Mouse (Mus musculus): ENCODE data around the gene Lrrc63. TPM values are rescaled to one million over a fixed set of nuclear protein-coding genes. Genes with fewer than 3 reads are reported as not detected.

Lrrc63 gene
- total and polyA plus RNA-seq, 2 experiments from 2014 or later = not detected

- Histone ChIP-seq H3K9ac (no peak overlapping the region), H3K27ac (ENCODE audit: low read depth, low read length) (no peak overlapping the region), H3K4me3 (ENCODE audit: low read depth, low read length) (no peak overlapping the region), H3K4me1 (ENCODE audit: insufficient read depth) (no peaks in the 10 kb centered on the region), H3K4me2 (ENCODE audit: low read depth) (no peak overlapping the region), H3K36me3 (ENCODE audit: insufficient read depth) (no peaks in the 10 kb centered on the region), H3K9me3 (ENCODE audit: low read length) (no peaks in the 10 kb centered on the region), H3K27me3 (ENCODE audit: insufficient read depth, low read length) (no peaks in the 10 kb centered on the region)
- ATAC-seq = no peak; the same call in 1 of the 2 replicates
- DNase-seq = no peak
- TF ChIP-seq CTCF (IDR thresholded peaks at IDR 0.05; ENCODE audit: low read depth) = no peak
- 57% methylated on average over 10 of the region's 10 CpGs for WGBS
Observed at GRCm38 (mm10) chr14:75075299-75076180, 55.1 kb downstream of the Lrrc63 start.

GRCm38 (mm10) chr14:75071091-75071490 is 59.6 kb downstream of the Lrrc63 start:
- H3K27me3 ChIP-seq (ENCODE audit: insufficient read depth, low read length) = no peaks in the 10 kb centered on the region
- ATAC-seq = no peak
- H3K9me3 ChIP-seq (ENCODE audit: low read length) = no peaks in the 10 kb centered on the region
- no peak for TF ChIP-seq CTCF (IDR thresholded peaks at IDR 0.05; ENCODE audit: low read depth)
- H3K4me3 ChIP-seq (ENCODE audit: low read depth, low read length) = no peak overlapping the region
- DNase-seq = no peak
- no peak overlapping the region for H3K27ac ChIP-seq (ENCODE audit: low read depth, low read length)
- no peaks in the 10 kb centered on the region for H3K36me3 ChIP-seq (ENCODE audit: insufficient read depth)
- 92% methylated on average over 15 of the region's 15 CpGs for WGBS
- no peak overlapping the region for H3K9ac ChIP-seq
- no peaks in the 10 kb centered on the region for H3K4me1 ChIP-seq (ENCODE audit: insufficient read depth)
- H3K4me2 ChIP-seq (ENCODE audit: low read depth) = no peak overlapping the region

GRCm38 (mm10) chr14:75069356-75069979 is 61.2 kb downstream of the Lrrc63 start:
- H3K4me3 ChIP-seq (ENCODE audit: low read depth, low read length) = no peak overlapping the region
- H3K27me3 ChIP-seq (ENCODE audit: insufficient read depth, low read length) = no peaks in the 10 kb centered on the region
- WGBS = 81% methylated on average over 7 of the region's 7 CpGs
- no peak overlapping the region for H3K4me2 ChIP-seq (ENCODE audit: low read depth)
- no peak for TF ChIP-seq CTCF (IDR thresholded peaks at IDR 0.05; ENCODE audit: low read depth)
- H3K27ac ChIP-seq (ENCODE audit: low read depth, low read length) = no peak overlapping the region
- no peak overlapping the region for H3K9ac ChIP-seq
- no peaks in the 10 kb centered on the region for H3K4me1 ChIP-seq (ENCODE audit: insufficient read depth)
- no peaks in the 10 kb centered on the region for H3K36me3 ChIP-seq (ENCODE audit: insufficient read depth)
- H3K9me3 ChIP-seq (ENCODE audit: low read length) = no peaks in the 10 kb centered on the region
- DNase-seq (no peak), ATAC-seq (no peak)

DNA sequence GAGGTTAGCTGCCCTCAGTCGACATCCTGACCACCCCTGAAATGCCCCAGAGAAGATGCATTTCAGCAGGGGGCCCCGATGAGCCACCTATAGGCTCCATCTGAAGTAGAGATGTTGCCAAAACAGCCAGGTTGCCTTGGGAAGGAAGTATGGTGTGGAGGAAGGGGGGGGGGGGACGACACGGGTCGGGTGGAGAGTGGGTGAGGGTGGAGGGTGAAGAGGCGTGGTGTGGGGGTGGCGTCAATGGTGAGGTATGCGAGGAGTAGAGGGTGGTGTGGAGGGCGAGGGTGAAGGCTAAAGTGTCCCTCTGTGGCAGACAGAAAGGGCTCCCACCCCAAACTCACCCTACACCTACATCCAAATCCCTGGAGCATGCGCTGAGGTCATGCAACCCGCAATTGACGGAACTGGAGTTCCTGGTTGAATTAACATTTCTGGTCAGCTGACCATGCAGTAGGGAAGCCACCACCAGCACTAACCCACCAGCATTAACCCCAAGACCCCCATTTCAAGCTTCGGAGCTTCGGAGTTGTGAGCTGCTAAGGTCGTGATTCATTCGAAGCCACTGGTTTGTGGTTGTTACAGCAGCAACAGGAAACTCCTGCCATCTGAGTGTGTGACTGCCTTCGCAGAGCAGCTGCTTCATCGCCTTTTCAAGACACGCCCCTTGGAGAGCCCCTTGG is 62.1 kb downstream of the Lrrc63 start:
- Histone ChIP-seq H3K36me3 (ENCODE audit: insufficient read depth) (no peaks in the 10 kb centered on the region), H3K9ac (no peak overlapping the region), H3K27me3 (ENCODE audit: insufficient read depth, low read length) (no peaks in the 10 kb centered on the region), H3K4me3 (ENCODE audit: low read depth, low read length) (no peak overlapping the region), H3K27ac (ENCODE audit: low read depth, low read length) (no peak overlapping the region), H3K4me1 (ENCODE audit: insufficient read depth) (no peaks in the 10 kb centered on the region), H3K9me3 (ENCODE audit: low read length) (no peaks in the 10 kb centered on the region), H3K4me2 (ENCODE audit: low read depth) (no peak overlapping the region)
- WGBS = 89% methylated on average over 19 of the region's 19 CpGs
- no peak for DNase-seq
- ATAC-seq = no peak
- TF ChIP-seq CTCF (IDR thresholded peaks at IDR 0.05; ENCODE audit: low read depth) = no peak

DNA sequence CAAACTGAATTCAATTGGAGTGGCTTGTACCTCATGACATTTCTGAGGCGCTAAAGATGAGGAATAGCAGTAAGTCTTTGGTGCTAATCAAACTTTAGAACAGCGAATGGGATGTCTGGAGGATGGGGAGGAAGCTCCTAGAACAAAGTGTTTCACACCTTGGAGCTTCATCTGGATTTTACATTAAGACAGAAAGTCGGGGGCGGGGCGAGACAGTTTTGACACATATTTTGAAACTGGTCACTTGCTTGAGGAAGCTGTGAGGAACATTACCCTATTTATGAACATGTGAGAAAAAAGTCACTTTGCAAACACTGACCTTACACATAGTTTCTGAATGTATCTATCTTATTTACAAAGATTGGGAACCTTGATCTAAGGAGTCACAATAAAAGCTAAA is 65.5 kb downstream of the Lrrc63 start:
- Histone ChIP-seq H3K27me3 (ENCODE audit: insufficient read depth, low read length) (no peaks in the 10 kb centered on the region), H3K27ac (ENCODE audit: low read depth, low read length) (no peak overlapping the region), H3K9me3 (ENCODE audit: low read length) (no peaks in the 10 kb centered on the region), H3K36me3 (ENCODE audit: insufficient read depth) (no peaks in the 10 kb centered on the region), H3K4me1 (ENCODE audit: insufficient read depth) (no peaks in the 10 kb centered on the region), H3K9ac (no peak overlapping the region), H3K4me2 (ENCODE audit: low read depth) (no peak overlapping the region), H3K4me3 (ENCODE audit: low read depth, low read length) (no peak overlapping the region)
- ATAC-seq = no peak
- DNase-seq = no peak
- WGBS = 96% methylated on average over 5 of the region's 5 CpGs
- TF ChIP-seq CTCF (IDR thresholded peaks at IDR 0.05; ENCODE audit: low read depth) = no peak

- Histone ChIP-seq H3K27me3 (ENCODE audit: insufficient read depth, low read length) (no peaks in the 10 kb centered on the region), H3K4me2 (ENCODE audit: low read depth) (no peak overlapping the region), H3K4me1 (ENCODE audit: insufficient read depth) (no peaks in the 10 kb centered on the region), H3K27ac (ENCODE audit: low read depth, low read length) (no peak overlapping the region), H3K4me3 (ENCODE audit: low read depth, low read length) (no peak overlapping the region), H3K36me3 (ENCODE audit: insufficient read depth) (no peaks in the 10 kb centered on the region), H3K9me3 (ENCODE audit: low read length) (no peaks in the 10 kb centered on the region), H3K9ac (no peak overlapping the region)
- ATAC-seq = no peak
- TF ChIP-seq CTCF (IDR thresholded peaks at IDR 0.05; ENCODE audit: low read depth) = no peak
- DNase-seq = no peak
- 89% methylated on average over 7 of the region's 7 CpGs for WGBS
Observed at GRCm38 (mm10) chr14:75064520-75064919, 66.2 kb downstream of the Lrrc63 start.

DNA sequence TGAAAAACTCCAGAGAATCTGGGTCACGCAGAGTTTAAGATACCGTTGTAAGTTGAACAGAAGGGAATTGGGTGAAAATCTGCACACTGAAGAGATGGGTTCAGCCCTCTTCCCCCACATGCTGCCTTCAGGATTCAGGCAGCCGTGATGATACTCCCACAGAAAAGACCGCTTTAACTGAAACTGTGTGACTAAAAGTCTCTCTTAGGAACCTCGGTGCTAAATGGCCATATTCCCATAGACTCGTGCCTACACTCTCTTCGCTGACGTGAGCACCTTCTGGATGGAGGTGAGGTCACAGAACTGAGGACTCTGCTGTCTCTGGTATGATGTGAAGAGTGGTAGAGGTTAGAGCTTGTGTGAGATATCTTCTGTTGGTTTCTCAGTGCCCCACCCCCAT is 66.7 kb downstream of the Lrrc63 start:
- H3K27ac ChIP-seq (ENCODE audit: low read depth, low read length) = no peak overlapping the region
- ATAC-seq (no peak), DNase-seq (no peak)
- no peaks in the 10 kb centered on the region for H3K9me3 ChIP-seq (ENCODE audit: low read length)
- no peak for TF ChIP-seq CTCF (IDR thresholded peaks at IDR 0.05; ENCODE audit: low read depth)
- no peaks in the 10 kb centered on the region for H3K27me3 ChIP-seq (ENCODE audit: insufficient read depth, low read length)
- no peaks in the 10 kb centered on the region for H3K36me3 ChIP-seq (ENCODE audit: insufficient read depth)
- H3K4me2 ChIP-seq (ENCODE audit: low read depth) = no peak overlapping the region
- no peaks in the 10 kb centered on the region for H3K4me1 ChIP-seq (ENCODE audit: insufficient read depth)
- H3K9ac ChIP-seq = no peak overlapping the region
- WGBS = 93% methylated on average over 8 of the region's 8 CpGs
- H3K4me3 ChIP-seq (ENCODE audit: low read depth, low read length) = no peak overlapping the region
